Mouse (Mus musculus): ENCODE results near the gene Erbb2. TPM values are rescaled to one million over a fixed set of nuclear protein-coding genes. Genes with fewer than 3 reads are reported as not detected.
A peak's percentile ranks its signal among the peaks of the same experiment; 100 is the strongest.
"Not testable (repeated sequence)": the region's sequence is repeated elsewhere in the genome, so short reads cannot be mapped to it uniquely, and the experiment has no call there.

Erbb2 gene
- polyA plus RNA-seq, 1 experiment from 2014 or later: 47.4 TPM

- Histone ChIP-seq H3K36me3 (peaks cover 72% of the 10 kb centered on the region), H3K27me3 (no peaks in the 10 kb centered on the region), H3K9me3 (no peaks in the 10 kb centered on the region), H3K27ac (no peak overlapping the region), H3K9ac (no peak overlapping the region), H3K4me2 (replicated peaks) (no peak overlapping the region), H3K4me1 (peaks cover 4% of the 10 kb centered on the region), H3K4me3 (no peak overlapping the region)
- 75% methylated on average over 5 of the region's 5 CpGs for WGBS
- ATAC-seq (ENCODE audit: insufficient number of reproducible peaks, insufficient read depth, low FRiP score, low TSS enrichment): no peak
These were observed 35.5 kb upstream of the Erbb2 start for GRCm38 (mm10) chr11:98376756-98377155.

GRCm38 (mm10) chr11:98377787-98378186 lies 34.5 kb upstream of the Erbb2 start:
- Histone ChIP-seq H3K9me3 (no peaks in the 10 kb centered on the region), H3K9ac (no peak overlapping the region), H3K4me2 (replicated peaks) (no peak overlapping the region), H3K36me3 (peaks cover 72% of the 10 kb centered on the region), H3K27me3 (no peaks in the 10 kb centered on the region), H3K27ac (no peak overlapping the region), H3K4me1 (no peaks in the 10 kb centered on the region), H3K4me3 (no peak overlapping the region)
- no peak for ATAC-seq (ENCODE audit: insufficient number of reproducible peaks, insufficient read depth, low FRiP score, low TSS enrichment)
- 82% methylated on average over 11 of the region's 11 CpGs for WGBS

GRCm38 (mm10) chr11:98379379-98379778 lies 32.9 kb upstream of the Erbb2 start:
- ATAC-seq (ENCODE audit: insufficient number of reproducible peaks, insufficient read depth, low FRiP score, low TSS enrichment): no peak
- no peak overlapping the region for H3K4me2 ChIP-seq (replicated peaks)
- H3K4me3 ChIP-seq: no peak overlapping the region
- 84% methylated on average over 7 of the region's 7 CpGs for WGBS
- peaks cover 64% of the 10 kb centered on the region for H3K36me3 ChIP-seq
- no peak overlapping the region for H3K9ac ChIP-seq
- peaks cover 8% of the 10 kb centered on the region for H3K27me3 ChIP-seq
- no peaks in the 10 kb centered on the region for H3K9me3 ChIP-seq
- no peak overlapping the region for H3K27ac ChIP-seq
- H3K4me1 ChIP-seq: no peaks in the 10 kb centered on the region

- ATAC-seq (ENCODE audit: insufficient number of reproducible peaks, insufficient read depth, low FRiP score, low TSS enrichment): no peak
- Histone ChIP-seq H3K36me3 (peaks cover 57% of the 10 kb centered on the region), H3K9me3 (no peaks in the 10 kb centered on the region), H3K4me2 (replicated peaks) (no peak overlapping the region), H3K4me3 (no peak overlapping the region), H3K4me1 (no peaks in the 10 kb centered on the region), H3K27me3 (peaks cover 16% of the 10 kb centered on the region), H3K9ac (no peak overlapping the region), H3K27ac (no peak overlapping the region)
- WGBS: 85% methylated on average over 6 of the region's 6 CpGs
These were observed 32.2 kb upstream of the Erbb2 start for GRCm38 (mm10) chr11:98380106-98380505.

GRCm38 (mm10) chr11:98381651-98382050 lies 30.6 kb upstream of the Erbb2 start:
- no peaks in the 10 kb centered on the region for H3K4me1 ChIP-seq
- H3K9ac ChIP-seq: no peak overlapping the region
- no peaks in the 10 kb centered on the region for H3K9me3 ChIP-seq
- H3K27ac ChIP-seq: no peak overlapping the region
- no peak overlapping the region for H3K4me3 ChIP-seq
- peaks cover 42% of the 10 kb centered on the region for H3K36me3 ChIP-seq
- 92% methylated on average over 2 of the region's 2 CpGs for WGBS
- H3K27me3 ChIP-seq: peaks cover 31% of the 10 kb centered on the region
- ATAC-seq (ENCODE audit: insufficient number of reproducible peaks, insufficient read depth, low FRiP score, low TSS enrichment): no peak
- no peak overlapping the region for H3K4me2 ChIP-seq (replicated peaks)

GRCm38 (mm10) chr11:98382405-98382804 lies 29.9 kb upstream of the Erbb2 start:
- not testable (repeated sequence) for H3K4me1 ChIP-seq; H3K9me3 ChIP-seq; H3K4me3 ChIP-seq; H3K9ac ChIP-seq; ATAC-seq (ENCODE audit: insufficient number of reproducible peaks, insufficient read depth, low FRiP score, low TSS enrichment); H3K27ac ChIP-seq; H3K4me2 ChIP-seq (replicated peaks)
- Histone ChIP-seq H3K27me3 (peaks cover 38% of the 10 kb centered on the region), H3K36me3 (peaks cover 34% of the 10 kb centered on the region)
- WGBS: 45% methylated on average over 2 of the region's 2 CpGs

GRCm38 (mm10) chr11:98383261-98384030 lies 28.8 kb upstream of the Erbb2 start, which contains the start of gene Tcap:
Gene Tcap, plus strand, starts transcription at chr11:98383811.
- no peak for ATAC-seq (ENCODE audit: insufficient number of reproducible peaks, insufficient read depth, low FRiP score, low TSS enrichment)
- H3K36me3 ChIP-seq: peaks cover 24% of the 10 kb centered on the region
- H3K27me3 ChIP-seq: peaks cover 49% of the 10 kb centered on the region
- no peaks in the 10 kb centered on the region for H3K4me1 ChIP-seq
- no peak within 1 kb of the TSS for H3K4me2 ChIP-seq (replicated peaks)
- WGBS: 48% methylated on average over 14 of the region's 14 CpGs
- H3K4me3 ChIP-seq: no peak within 1 kb of the TSS
- no peak within 1 kb of the TSS for H3K9ac ChIP-seq
- no peaks in the 10 kb centered on the region for H3K9me3 ChIP-seq
- no peak within 1 kb of the TSS for H3K27ac ChIP-seq

GRCm38 (mm10) chr11:98384216-98384615 lies 28.1 kb upstream of the Erbb2 start:
- Histone ChIP-seq H3K4me3 (no peak overlapping the region), H3K27ac (no peak overlapping the region), H3K9ac (no peak overlapping the region), H3K36me3 (peaks cover 16% of the 10 kb centered on the region), H3K27me3 (peaks cover 54% of the 10 kb centered on the region), H3K4me2 (replicated peaks) (no peak overlapping the region), H3K9me3 (no peaks in the 10 kb centered on the region), H3K4me1 (no peaks in the 10 kb centered on the region)
- WGBS: 63% methylated on average over 20 of the region's 20 CpGs
- no peak for ATAC-seq (ENCODE audit: insufficient number of reproducible peaks, insufficient read depth, low FRiP score, low TSS enrichment)

- ATAC-seq (ENCODE audit: insufficient number of reproducible peaks, insufficient read depth, low FRiP score, low TSS enrichment): no peak
- no peaks in the 10 kb centered on the region for H3K9me3 ChIP-seq
These were observed 27.3 kb upstream of the Erbb2 start for GRCm38 (mm10) chr11:98384721-98385637.

GRCm38 (mm10) chr11:98385638-98386585 lies 26.4 kb upstream of the Erbb2 start, which contains the start of gene Pnmt:
Gene Pnmt, plus strand, starts transcription at chr11:98386450.
- H3K4me2 ChIP-seq (replicated peaks): peak within 1 kb of the TSS; percentile 11

More at GRCm38 (mm10) chr11:98384721-98385637, 27.3 kb upstream of the Erbb2 start:
- H3K4me3 ChIP-seq: no peak overlapping the region
- peaks cover 8% of the 10 kb centered on the region; the same call in 1 of the 2 replicates for H3K36me3 ChIP-seq
- peaks cover 55% of the 10 kb centered on the region for H3K27me3 ChIP-seq
- no peak overlapping the region for H3K27ac ChIP-seq
- H3K4me1 ChIP-seq: no peaks in the 10 kb centered on the region
- H3K4me2 ChIP-seq (replicated peaks): no peak overlapping the region
- H3K9ac ChIP-seq: no peak overlapping the region
- WGBS: 62% methylated on average over 8 of the region's 8 CpGs

GRCm38 (mm10) chr11:98386596-98386995 lies 25.7 kb upstream of the Erbb2 start:
- 12% methylated on average over 24 of the region's 24 CpGs for WGBS
- peak overlapping the region; percentile 11 for H3K4me2 ChIP-seq (replicated peaks)
- no peak for ATAC-seq (ENCODE audit: insufficient number of reproducible peaks, insufficient read depth, low FRiP score, low TSS enrichment)
- H3K4me1 ChIP-seq: 0 out of 2 replicates have a peak, but pooled peaks cover 3% of the 10 kb centered on the region
- H3K36me3 ChIP-seq: no peaks in the 10 kb centered on the region
- H3K9me3 ChIP-seq: no peaks in the 10 kb centered on the region
- H3K4me3 ChIP-seq: no peak overlapping the region
- H3K9ac ChIP-seq: no peak overlapping the region
- peaks cover 72% of the 10 kb centered on the region for H3K27me3 ChIP-seq
- H3K27ac ChIP-seq: no peak overlapping the region

More at GRCm38 (mm10) chr11:98385638-98386585, 26.4 kb upstream of the Erbb2 start, which contains the start of gene Pnmt:
- Histone ChIP-seq H3K27me3 (peaks cover 65% of the 10 kb centered on the region), H3K9ac (no peak within 1 kb of the TSS), H3K4me3 (no peak within 1 kb of the TSS), H3K9me3 (no peaks in the 10 kb centered on the region), H3K36me3 (peaks cover under 1% of the 10 kb centered on the region; the same call in 1 of the 2 replicates), H3K4me1 (no peaks in the 10 kb centered on the region), H3K27ac (no peak within 1 kb of the TSS)
- 50% methylated on average over 24 of the region's 25 CpGs for WGBS
- ATAC-seq (ENCODE audit: insufficient number of reproducible peaks, insufficient read depth, low FRiP score, low TSS enrichment): no peak

Measured in embryonic facial prominence, embryonic 12.5 days (tissue).